Mouse (Mus musculus): ENCODE data around the gene Tgm5. TPM values are rescaled to one million over a fixed set of nuclear protein-coding genes. Genes with fewer than 3 reads are reported as not detected.
"Not testable (repeated sequence)": the region's sequence is repeated elsewhere in the genome, so short reads cannot be mapped to it uniquely, and the experiment has no call there.

Tgm5 gene
- polyA plus RNA-seq, 1 experiment from 2014 or later = not detected

- Histone ChIP-seq H3K4me1 (replicated peaks) (peaks cover 8% of the 10 kb centered on the region), H3K4me2 (peak within 1 kb of the TSS; percentile 83), H3K27me3 (no peaks in the 10 kb centered on the region), H3K9ac (replicated peaks) (peak within 1 kb of the TSS; percentile 69), H3K36me3 (peaks cover 16% of the 10 kb centered on the region), H3K4me3 (replicated peaks) (peak within 1 kb of the TSS; percentile 83), H3K9me3 (no peaks in the 10 kb centered on the region), H3K27ac (peak within 1 kb of the TSS; percentile 62; the same call in 1 of the 2 replicates)
- WGBS = 2% methylated on average over 34 of the region's 34 CpGs
- ATAC-seq (ENCODE audit: insufficient number of reproducible peaks, insufficient read depth, low FRiP score, low TSS enrichment, low read depth) = peak; percentile 95
Measured at GRCm38 (mm10) chr2:121007925-121008663, 77.5 kb downstream of the Tgm5 start, which contains the start of gene Ccndbp1. TSS of gene Ccndbp1 (plus strand) at chr2:121008403.

GRCm38 (mm10) chr2:121006986-121007385, 78.7 kb downstream of the Tgm5 start:
- Histone ChIP-seq H3K27me3 (no peaks in the 10 kb centered on the region), H3K27ac (no peak overlapping the region), H3K9ac (replicated peaks) (no peak overlapping the region), H3K4me2 (no peak overlapping the region), H3K4me1 (replicated peaks) (peaks cover 8% of the 10 kb centered on the region), H3K4me3 (replicated peaks) (no peak overlapping the region), H3K36me3 (peaks cover 7% of the 10 kb centered on the region; the same call in 1 of the 2 replicates), H3K9me3 (no peaks in the 10 kb centered on the region)
- 81% methylated on average over 1 of the region's 1 CpGs for WGBS
- no peak for ATAC-seq (ENCODE audit: insufficient number of reproducible peaks, insufficient read depth, low FRiP score, low TSS enrichment, low read depth)

GRCm38 (mm10) chr2:121004018-121004811, 81.4 kb downstream of the Tgm5 start:
- no peak overlapping the region for H3K27ac ChIP-seq
- H3K4me3 ChIP-seq (replicated peaks) = no peak overlapping the region
- no peaks in the 10 kb centered on the region for H3K9me3 ChIP-seq
- H3K27me3 ChIP-seq = peaks cover 3% of the 10 kb centered on the region; the same call in 1 of the 2 replicates
- H3K9ac ChIP-seq (replicated peaks) = no peak overlapping the region
- 85% methylated on average over 7 of the region's 7 CpGs for WGBS
- H3K4me2 ChIP-seq = no peak overlapping the region
- peaks cover 5% of the 10 kb centered on the region for H3K4me1 ChIP-seq (replicated peaks)
- no peaks in the 10 kb centered on the region for H3K36me3 ChIP-seq
- no peak for ATAC-seq (ENCODE audit: insufficient number of reproducible peaks, insufficient read depth, low FRiP score, low TSS enrichment, low read depth)

GRCm38 (mm10) chr2:121003586-121003985, 82.1 kb downstream of the Tgm5 start:
- H3K4me3 ChIP-seq (replicated peaks) = no peak overlapping the region
- 70% methylated on average over 2 of the region's 2 CpGs for WGBS
- H3K9ac ChIP-seq (replicated peaks) = no peak overlapping the region
- no peak for ATAC-seq (ENCODE audit: insufficient number of reproducible peaks, insufficient read depth, low FRiP score, low TSS enrichment, low read depth)
- H3K36me3 ChIP-seq = no peaks in the 10 kb centered on the region
- H3K4me2 ChIP-seq = no peak overlapping the region
- H3K27ac ChIP-seq = no peak overlapping the region
- no peaks in the 10 kb centered on the region for H3K9me3 ChIP-seq
- H3K27me3 ChIP-seq = peaks cover 3% of the 10 kb centered on the region; the same call in 1 of the 2 replicates
- H3K4me1 ChIP-seq (replicated peaks) = no peaks in the 10 kb centered on the region

GRCm38 (mm10) chr2:120998863-120999262, 86.8 kb downstream of the Tgm5 start:
- no peak for ATAC-seq (ENCODE audit: insufficient number of reproducible peaks, insufficient read depth, low FRiP score, low TSS enrichment, low read depth)

GRCm38 (mm10) chr2:120996607-120997006, 89.0 kb downstream of the Tgm5 start:
- ATAC-seq (ENCODE audit: insufficient number of reproducible peaks, insufficient read depth, low FRiP score, low TSS enrichment, low read depth); H3K27ac ChIP-seq; H3K27me3 ChIP-seq; H3K9ac ChIP-seq (replicated peaks); H3K4me2 ChIP-seq; H3K4me1 ChIP-seq (replicated peaks); H3K4me3 ChIP-seq (replicated peaks); H3K36me3 ChIP-seq; H3K9me3 ChIP-seq: not testable (repeated sequence)
- 88% methylated on average over 1 of the region's 1 CpGs for WGBS

More at GRCm38 (mm10) chr2:120998863-120999262, 86.8 kb downstream of the Tgm5 start:
- Histone ChIP-seq H3K4me2 (no peak overlapping the region), H3K4me1 (replicated peaks) (no peaks in the 10 kb centered on the region), H3K36me3 (no peaks in the 10 kb centered on the region), H3K9me3 (no peaks in the 10 kb centered on the region), H3K27ac (no peak overlapping the region), H3K4me3 (replicated peaks) (no peak overlapping the region), H3K9ac (replicated peaks) (no peak overlapping the region), H3K27me3 (peaks cover 3% of the 10 kb centered on the region; the same call in 1 of the 2 replicates)
- 83% methylated on average over 8 of the region's 8 CpGs for WGBS

Other genes starting within 250 kb of the Tgm5 start
- gene Cdan1, start 235.7 kb downstream of the Tgm5 start, polyA plus RNA-seq (2016; fragmentation: Nextera tagmentation; extraction: Ambion mirVana) = 7.7 and 10.3 TPM in 2 replicates
- gene Ttbk2, start 235.2 kb downstream of the Tgm5 start, polyA plus RNA-seq (2016; fragmentation: Nextera tagmentation; extraction: Ambion mirVana) = 6.3 and 7.9 TPM in 2 replicates
- gene Ubr1, start 115.1 kb downstream of the Tgm5 start, polyA plus RNA-seq (2016; fragmentation: Nextera tagmentation; extraction: Ambion mirVana) = 29.5 and 32.4 TPM in 2 replicates
- 1.1 and 1.9 TPM in 2 replicates for gene Tmem62, start 108.8 kb downstream of the Tgm5 start, polyA plus RNA-seq (2016; fragmentation: Nextera tagmentation; extraction: Ambion mirVana)
- 40.3 and 40.9 TPM in 2 replicates for gene Ccndbp1, start 77.4 kb downstream of the Tgm5 start, polyA plus RNA-seq (2016; fragmentation: Nextera tagmentation; extraction: Ambion mirVana)
- 3.9 and 4.8 TPM in 2 replicates for gene Epb42, start 48.8 kb downstream of the Tgm5 start, polyA plus RNA-seq (2016; fragmentation: Nextera tagmentation; extraction: Ambion mirVana)
- not detected in 2 replicates for gene Tgm7, start 24.0 kb upstream of the Tgm5 start, polyA plus RNA-seq (2016; fragmentation: Nextera tagmentation; extraction: Ambion mirVana)
- 22.7 and 22.9 TPM in 2 replicates for gene Adal, start 54.6 kb upstream of the Tgm5 start, polyA plus RNA-seq (2016; fragmentation: Nextera tagmentation; extraction: Ambion mirVana)
- gene Lcmt2, start 54.8 kb upstream of the Tgm5 start, polyA plus RNA-seq (2016; fragmentation: Nextera tagmentation; extraction: Ambion mirVana) = 22.9 and 23.4 TPM in 2 replicates
- 75.6 and 84.2 TPM in 2 replicates for gene Tubgcp4, start 84.8 kb upstream of the Tgm5 start, polyA plus RNA-seq (2016; fragmentation: Nextera tagmentation; extraction: Ambion mirVana)
- 11.3 and 12.8 TPM in 2 replicates for gene Zscan29, start 85.3 kb upstream of the Tgm5 start, polyA plus RNA-seq (2016; fragmentation: Nextera tagmentation; extraction: Ambion mirVana)
- gene Trp53bp1, start 185.6 kb upstream of the Tgm5 start, polyA plus RNA-seq (2016; fragmentation: Nextera tagmentation; extraction: Ambion mirVana) = 132 and 136 TPM in 2 replicates
- gene Map1a, start 203.8 kb upstream of the Tgm5 start, polyA plus RNA-seq (2016; fragmentation: Nextera tagmentation; extraction: Ambion mirVana) = 2.5 and 3.0 TPM in 2 replicates